Mouse (Mus musculus) spleen, adult 2 months (tissue): ENCODE measurements around the gene Tmem240.

Source experiments
- CTCF ChIP-seq: fragments of 200-500 bp; IDR thresholded peaks from 2 replicates; pipeline ENCODE4 v1.5.1; 2011; ENCODE audit warnings: mild to moderate bottlenecking, inconsistent platforms; ENCODE audit not compliant: insufficient read depth, insufficient read length, insufficient replicate concordance; ENCODE audit errors: extremely low read depth
- POLR2A ChIP-seq: fragments of 200-500 bp; IDR thresholded peaks from 2 replicates; pipeline ENCODE4 v1.6.1; 2011; ENCODE audit warnings: low read depth, low read length, inconsistent platforms

- TF ChIP-seq CTCF, result no peak
- TF ChIP-seq POLR2A, result no peak
Measured at GRCm38 (mm10) chr4:155695531-155696062, 39.0 kb upstream of the Tmem240 start.
